Mouse (Mus musculus) urinary bladder, postnatal 25 days (tissue): ENCODE measurements at regions not wholly inside any gene's neighbourhood (a gene's known extent, or its start where the extent isn't known, plus 50 kb on each side); places are given as distances from the start of the nearest gene placed in this dataset.

Source experiments
- DNase-seq: peaks from one replicate; pipeline ENCODE4 v3.0.0; 2022; ENCODE audit warnings: low spot score

- DNase-seq: no peak
Measured at GRCm38 (mm10) chr1:189473071-189473470, 71.0 kb upstream of the Kcnk2 start.

- DNase-seq: no peak
Measured at GRCm38 (mm10) chr1:189458421-189458820, 56.3 kb upstream of the Kcnk2 start.
